Mouse (Mus musculus): ENCODE measurements around the gene Trio. TPM values are rescaled to one million over a fixed set of nuclear protein-coding genes. Genes with fewer than 3 reads are reported as not detected.

Trio gene
- polyA plus RNA-seq, 1 experiment = 149 TPM

GRCm38 (mm10) chr15:27756426-27756825, 269.2 kb downstream of the Trio start:
- Histone ChIP-seq H3K27ac (ENCODE audit: insufficient read depth, low read length) (0 out of 2 replicates have a peak overlapping the region, but pooled peaks have one; percentile 39), H3K4me3 (ENCODE audit: insufficient read depth, low read length) (no peak overlapping the region), H3K4me1 (ENCODE audit: control insufficient read depth, insufficient read depth, low read length) (peaks cover 17% of the 10 kb centered on the region)
- TF ChIP-seq CTCF (IDR thresholded peaks at IDR 0.05; ENCODE audit: extremely low read depth, insufficient read depth, low read length) (no peak), POLR2A (IDR thresholded peaks at IDR 0.05; ENCODE audit: extremely low read depth, insufficient read depth, low read length) (no peak)

DNA sequence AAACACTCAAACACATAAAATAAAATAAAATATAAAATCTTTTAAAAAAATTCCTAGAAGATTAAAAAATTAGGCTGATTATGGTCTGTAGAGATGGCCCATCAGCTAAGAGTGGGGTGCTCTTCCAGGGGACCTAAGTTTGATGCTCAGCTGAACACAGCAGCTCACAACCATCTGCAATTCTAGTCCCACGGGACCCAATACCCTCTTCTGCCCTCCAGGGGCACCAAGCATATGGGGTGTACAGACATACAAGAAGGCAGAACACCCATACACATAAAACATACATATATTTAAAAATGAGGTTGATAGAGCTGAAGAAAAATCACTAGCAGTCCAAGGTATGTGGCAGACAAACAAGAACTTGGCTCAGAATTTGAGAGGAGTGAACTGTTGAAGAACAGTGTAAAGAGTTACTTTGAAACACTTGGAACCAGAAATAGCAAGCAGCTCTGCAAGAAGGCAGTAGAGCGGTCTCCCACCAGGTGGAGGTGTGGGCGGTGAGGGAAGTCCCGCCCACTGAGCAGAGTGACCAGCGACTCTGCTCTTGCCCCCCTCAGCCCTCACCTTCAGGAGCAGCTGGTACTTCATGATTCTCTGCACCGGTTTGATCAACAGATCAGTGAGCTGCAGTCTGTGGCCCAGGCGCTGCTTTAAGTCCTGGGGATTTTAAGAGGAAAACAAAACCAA, 270.9 kb downstream of the Trio start:
- Histone ChIP-seq H3K4me3 (ENCODE audit: insufficient read depth, low read length) (no peak overlapping the region), H3K4me1 (ENCODE audit: control insufficient read depth, insufficient read depth, low read length) (peaks cover 15% of the 10 kb centered on the region), H3K27ac (ENCODE audit: insufficient read depth, low read length) (no peak overlapping the region)
- no peak for TF ChIP-seq POLR2A (IDR thresholded peaks at IDR 0.05; ENCODE audit: extremely low read depth, insufficient read depth, low read length)

- TF ChIP-seq CTCF (IDR thresholded peaks at IDR 0.05; ENCODE audit: extremely low read depth, insufficient read depth, low read length) = no peak
- no peak for TF ChIP-seq POLR2A (IDR thresholded peaks at IDR 0.05; ENCODE audit: extremely low read depth, insufficient read depth, low read length)
- Histone ChIP-seq H3K27ac (ENCODE audit: insufficient read depth, low read length) (peak overlapping the region; percentile 22; the same call in 1 of the 2 replicates), H3K4me3 (ENCODE audit: insufficient read depth, low read length) (no peak overlapping the region), H3K4me1 (ENCODE audit: control insufficient read depth, insufficient read depth, low read length) (peaks cover 13% of the 10 kb centered on the region)
Measured at GRCm38 (mm10) chr15:27753923-27754322, 271.7 kb downstream of the Trio start.

DNA sequence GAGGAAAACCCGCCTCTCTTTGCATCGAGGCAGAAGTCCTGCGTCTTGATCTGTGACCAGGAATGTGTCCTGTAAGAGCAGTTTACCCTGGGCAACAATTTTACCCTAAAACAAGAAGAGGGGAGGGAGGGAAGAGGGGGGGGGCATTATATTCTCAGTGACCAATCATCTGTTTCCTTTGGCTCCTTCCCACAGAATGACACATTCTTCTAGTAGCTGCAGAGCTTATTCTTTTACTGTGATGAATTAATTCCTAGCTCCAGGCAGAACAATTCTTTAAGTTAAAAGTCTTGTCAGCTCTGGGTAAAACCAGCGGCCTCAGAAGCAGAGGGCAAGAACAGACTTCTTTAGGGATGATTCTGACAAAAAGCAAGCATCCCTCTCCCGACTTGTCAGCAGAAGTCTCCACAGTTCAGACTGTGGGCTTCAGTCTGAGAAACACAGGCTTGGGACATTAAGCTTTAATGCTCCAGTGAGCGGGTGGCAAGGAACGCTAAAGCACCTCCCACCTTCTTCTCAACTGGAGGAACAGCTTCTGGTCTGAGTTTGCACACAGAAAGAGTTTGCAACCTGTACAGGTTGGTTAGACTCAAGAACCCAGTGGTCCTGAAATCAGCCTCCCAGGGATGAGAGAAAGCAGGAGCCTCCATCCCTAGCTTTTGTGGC, 272.8 kb downstream of the Trio start:
- no peak overlapping the region for H3K4me3 ChIP-seq (ENCODE audit: insufficient read depth, low read length)
- TF ChIP-seq CTCF (IDR thresholded peaks at IDR 0.05; ENCODE audit: extremely low read depth, insufficient read depth, low read length) (no peak), POLR2A (IDR thresholded peaks at IDR 0.05; ENCODE audit: extremely low read depth, insufficient read depth, low read length) (no peak)
- H3K27ac ChIP-seq (ENCODE audit: insufficient read depth, low read length) = no peak overlapping the region
- H3K4me1 ChIP-seq (ENCODE audit: control insufficient read depth, insufficient read depth, low read length) = peaks cover 13% of the 10 kb centered on the region

GRCm38 (mm10) chr15:27751612-27752405, 273.8 kb downstream of the Trio start:
- Histone ChIP-seq H3K4me1 (ENCODE audit: control insufficient read depth, insufficient read depth, low read length) (peaks cover 10% of the 10 kb centered on the region), H3K27ac (ENCODE audit: insufficient read depth, low read length) (no peak overlapping the region), H3K4me3 (ENCODE audit: insufficient read depth, low read length) (no peak overlapping the region)
- TF ChIP-seq CTCF (IDR thresholded peaks at IDR 0.05; ENCODE audit: extremely low read depth, insufficient read depth, low read length) = peak; percentile 59
- TF ChIP-seq POLR2A (IDR thresholded peaks at IDR 0.05; ENCODE audit: extremely low read depth, insufficient read depth, low read length) = no peak

DNA sequence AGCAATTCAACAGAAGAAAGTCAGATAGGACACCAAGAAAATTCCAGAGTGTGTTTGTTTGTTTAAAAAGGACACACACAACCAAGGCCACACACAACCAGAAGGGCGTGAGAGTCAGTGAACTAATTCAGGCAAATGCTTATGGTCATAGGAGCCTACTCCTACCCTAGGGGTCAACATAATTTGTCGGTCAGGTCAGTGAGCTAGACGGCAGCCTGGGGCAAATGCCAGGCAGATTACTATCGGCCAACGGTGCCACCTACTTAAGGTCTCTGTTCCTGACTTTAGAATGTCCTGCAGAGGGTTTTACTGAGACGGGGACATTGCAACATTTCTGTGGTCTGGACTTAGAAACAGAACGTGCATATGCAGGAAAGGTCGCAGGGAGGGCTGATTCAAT, 276.9 kb downstream of the Trio start:
- Histone ChIP-seq H3K27ac (ENCODE audit: insufficient read depth, low read length) (no peak overlapping the region), H3K4me1 (ENCODE audit: control insufficient read depth, insufficient read depth, low read length) (peaks cover 10% of the 10 kb centered on the region), H3K4me3 (ENCODE audit: insufficient read depth, low read length) (no peak overlapping the region)
- no peak for TF ChIP-seq CTCF (IDR thresholded peaks at IDR 0.05; ENCODE audit: extremely low read depth, insufficient read depth, low read length)
- TF ChIP-seq POLR2A (IDR thresholded peaks at IDR 0.05; ENCODE audit: extremely low read depth, insufficient read depth, low read length) = no peak

- Histone ChIP-seq H3K4me1 (ENCODE audit: control insufficient read depth, insufficient read depth, low read length) (peaks cover 5% of the 10 kb centered on the region), H3K4me3 (ENCODE audit: insufficient read depth, low read length) (no peak overlapping the region), H3K27ac (ENCODE audit: insufficient read depth, low read length) (no peak overlapping the region)
- TF ChIP-seq POLR2A (IDR thresholded peaks at IDR 0.05; ENCODE audit: extremely low read depth, insufficient read depth, low read length) = no peak
- no peak for TF ChIP-seq CTCF (IDR thresholded peaks at IDR 0.05; ENCODE audit: extremely low read depth, insufficient read depth, low read length)
Measured at GRCm38 (mm10) chr15:27747512-27747911, 278.1 kb downstream of the Trio start.

DNA sequence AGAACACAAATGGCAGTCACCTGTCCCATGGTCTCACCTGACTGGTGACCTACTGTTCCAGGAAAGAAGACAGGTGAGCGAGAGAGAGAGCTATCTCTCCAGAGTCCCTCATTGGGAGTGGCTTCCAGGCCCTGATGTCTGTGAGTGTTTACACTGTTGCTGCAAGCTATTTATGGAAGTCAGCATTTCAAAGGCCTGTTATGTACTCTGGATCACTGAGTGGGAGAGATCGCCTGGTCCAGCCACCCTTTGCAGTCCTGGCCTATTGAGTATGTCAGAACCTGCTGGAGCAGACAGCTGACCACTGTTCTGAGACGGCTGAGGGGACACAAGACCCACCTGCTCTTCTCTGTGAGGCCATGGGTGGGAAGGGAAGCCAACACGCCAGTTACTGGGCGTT, 280.7 kb downstream of the Trio start:
- H3K27ac ChIP-seq (ENCODE audit: insufficient read depth, low read length) = no peak overlapping the region
- H3K4me1 ChIP-seq (ENCODE audit: control insufficient read depth, insufficient read depth, low read length) = peaks cover 3% of the 10 kb centered on the region
- H3K4me3 ChIP-seq (ENCODE audit: insufficient read depth, low read length) = no peak overlapping the region
- no peak for TF ChIP-seq CTCF (IDR thresholded peaks at IDR 0.05; ENCODE audit: extremely low read depth, insufficient read depth, low read length)

DNA sequence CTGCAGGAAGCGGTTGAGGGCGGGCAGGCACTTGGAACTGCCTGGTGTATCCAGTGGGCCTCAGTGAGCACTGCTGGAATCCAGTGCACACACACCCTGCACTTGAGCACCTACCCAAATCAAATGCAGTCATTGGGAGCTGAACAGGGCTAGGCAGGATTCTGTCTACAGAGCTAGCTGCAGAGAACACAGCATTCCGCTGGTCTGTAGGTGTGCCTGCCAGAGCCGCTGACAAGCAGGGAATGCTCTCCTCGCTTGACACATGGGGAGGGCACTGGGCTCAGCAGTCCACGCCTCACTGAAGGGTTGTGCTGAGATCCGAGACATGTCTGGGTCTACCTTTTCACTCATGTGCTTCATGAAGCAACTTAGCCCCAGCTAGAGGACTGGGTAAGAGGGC, 285.6 kb downstream of the Trio start:
- H3K27ac ChIP-seq (ENCODE audit: insufficient read depth, low read length) = no peak overlapping the region
- TF ChIP-seq POLR2A (IDR thresholded peaks at IDR 0.05; ENCODE audit: extremely low read depth, insufficient read depth, low read length) = no peak
- TF ChIP-seq CTCF (IDR thresholded peaks at IDR 0.05; ENCODE audit: extremely low read depth, insufficient read depth, low read length) = no peak
- H3K4me3 ChIP-seq (ENCODE audit: insufficient read depth, low read length) = no peak overlapping the region
- peaks cover 3% of the 10 kb centered on the region for H3K4me1 ChIP-seq (ENCODE audit: control insufficient read depth, insufficient read depth, low read length)
